Mouse (Mus musculus) forelimb bud, embryonic 11.5 days (tissue): ENCODE results near the gene Higd1c.
"Not testable (repeated sequence)": the region's sequence is repeated elsewhere in the genome, so short reads cannot be mapped to it uniquely, and the experiment has no call there.

Experiments used
- DNase-seq: peaks from one replicate; pipeline ENCODE4 v3.0.0-alpha.2; 2012; ENCODE audit warnings: low read depth, low spot score

Higd1c gene

DNA sequence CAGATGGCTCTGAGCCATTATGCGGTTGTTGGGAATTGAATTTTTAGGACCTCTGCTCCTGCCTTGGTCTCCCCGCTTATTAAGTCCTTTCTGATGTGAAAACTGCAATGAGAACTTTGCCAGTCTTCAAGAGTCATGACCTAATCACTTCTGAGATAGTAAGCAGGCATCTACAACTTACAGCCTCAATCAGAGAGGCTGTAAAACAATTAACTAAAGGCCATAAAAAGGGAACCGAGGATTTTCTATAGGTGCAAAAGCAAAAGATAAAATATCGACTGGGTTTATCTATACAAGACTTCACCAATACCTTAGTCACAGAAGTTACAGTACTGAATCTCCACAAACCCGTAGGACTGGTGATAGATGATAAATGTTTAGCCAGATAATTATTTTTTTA, 8.5 kb upstream of the Higd1c start:
- no peak for DNase-seq

DNA sequence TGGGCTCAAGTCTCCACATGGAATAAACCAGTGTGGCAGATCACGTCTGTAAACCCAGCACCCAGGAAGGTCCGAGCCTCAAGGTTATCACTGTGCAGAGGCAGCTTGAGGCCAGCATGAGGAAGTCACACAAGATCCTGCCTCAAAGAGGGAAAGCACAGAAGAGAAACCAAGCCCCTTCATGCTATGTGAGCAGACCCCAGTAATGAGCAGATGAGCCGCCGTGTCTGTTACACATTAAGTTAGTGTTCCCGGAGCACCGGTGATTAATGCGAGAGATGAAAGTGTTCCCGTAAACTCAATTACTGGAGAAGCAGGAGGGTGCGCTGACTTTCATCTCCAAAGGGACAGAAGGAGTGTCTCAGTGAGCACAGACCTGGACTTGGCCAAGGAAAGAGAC, 1.6 kb downstream of the Higd1c start:
- not testable (repeated sequence) for DNase-seq

DNA sequence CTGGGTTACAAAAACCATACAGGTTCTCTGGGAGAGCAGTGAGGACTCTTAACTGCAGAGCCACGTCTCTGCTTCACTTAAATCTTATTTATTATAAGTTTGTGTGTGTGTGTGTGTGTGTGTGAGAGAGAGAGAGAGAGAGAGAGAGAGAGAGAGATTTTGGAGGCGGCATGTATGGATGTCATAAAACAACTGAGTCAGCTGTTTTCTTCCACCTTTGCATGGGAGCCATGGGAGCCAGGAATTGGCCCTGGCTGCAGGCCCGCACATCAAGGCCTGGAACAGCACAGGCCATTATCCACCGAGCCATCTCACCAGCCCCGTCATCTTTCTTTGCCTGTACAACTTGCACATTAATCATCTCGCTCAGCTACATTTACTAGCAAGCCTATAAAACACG, 2.8 kb downstream of the Higd1c start:
- no peak for DNase-seq

DNA sequence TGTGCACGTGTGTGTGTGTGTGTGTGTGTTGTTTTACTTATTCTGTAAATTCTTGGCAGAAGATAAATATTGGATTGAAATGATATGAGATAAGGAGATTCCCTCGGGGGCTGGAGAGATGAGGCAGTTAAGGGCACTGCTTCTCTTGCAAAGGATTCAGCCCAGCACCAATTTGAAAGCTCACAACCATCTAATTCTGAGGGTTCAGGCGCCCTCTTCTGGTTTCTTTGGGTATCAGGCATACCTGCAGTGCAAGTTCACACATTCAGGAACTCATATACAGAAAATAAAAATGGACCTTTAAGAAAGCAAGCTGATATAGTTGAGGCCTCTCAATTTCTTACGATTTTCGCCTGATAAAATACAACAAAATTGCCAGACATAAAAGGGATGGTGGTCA, 10.7 kb downstream of the Higd1c start:
- DNase-seq: peak; percentile 59

DNA sequence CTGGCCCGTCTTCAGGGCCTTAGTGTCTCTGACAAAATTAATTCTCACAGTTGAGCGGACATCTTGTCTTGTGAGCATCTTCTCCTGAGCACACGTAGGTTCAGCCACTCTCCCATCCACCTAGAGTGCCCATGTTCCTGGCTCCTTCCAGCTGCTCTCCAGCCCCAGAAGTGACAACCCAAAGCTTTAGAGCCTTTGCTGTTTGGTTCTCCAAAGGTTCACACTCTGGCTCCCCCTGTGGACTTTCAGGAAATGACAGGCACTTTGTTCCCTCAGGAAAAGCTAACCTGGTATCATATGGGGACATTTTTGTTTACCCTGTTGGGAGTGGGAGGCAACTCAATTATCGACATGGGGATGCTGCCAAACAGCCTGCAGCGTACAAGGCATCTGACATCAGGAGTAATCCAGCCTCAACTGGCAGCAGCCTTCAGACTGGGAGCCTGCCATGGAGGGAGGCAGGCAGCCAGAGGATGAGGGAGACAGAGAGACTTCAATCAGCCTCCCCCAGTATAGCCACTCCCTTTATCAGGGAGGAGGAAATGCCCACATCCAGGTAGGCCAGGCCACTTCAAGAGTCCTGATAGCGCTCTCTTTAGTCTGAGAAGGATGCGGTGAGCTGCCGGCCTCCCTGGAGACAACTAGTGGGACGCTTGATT, 13.6 kb downstream of the Higd1c start:
- DNase-seq: not testable (repeated sequence)

DNA sequence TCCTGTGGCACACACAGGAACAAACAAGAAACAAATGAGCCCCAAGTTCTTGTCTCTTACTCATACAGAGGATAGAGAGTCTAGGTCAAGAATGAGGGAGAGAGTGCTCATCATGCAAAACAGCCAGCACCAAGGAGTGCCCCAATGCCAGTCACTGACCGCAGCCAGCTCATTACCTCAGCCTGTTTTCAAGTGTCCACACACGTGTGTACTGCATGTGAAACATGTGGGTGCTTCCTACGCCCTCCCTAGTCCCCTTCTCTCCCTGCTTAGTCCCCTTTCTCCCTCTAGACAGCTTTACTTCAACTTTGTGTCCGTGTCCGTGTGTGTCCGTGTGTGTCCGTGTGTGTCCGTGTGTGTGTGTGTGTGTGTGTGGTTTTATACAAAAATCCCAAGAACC, 15.3 kb downstream of the Higd1c start:
- no peak for DNase-seq

DNA sequence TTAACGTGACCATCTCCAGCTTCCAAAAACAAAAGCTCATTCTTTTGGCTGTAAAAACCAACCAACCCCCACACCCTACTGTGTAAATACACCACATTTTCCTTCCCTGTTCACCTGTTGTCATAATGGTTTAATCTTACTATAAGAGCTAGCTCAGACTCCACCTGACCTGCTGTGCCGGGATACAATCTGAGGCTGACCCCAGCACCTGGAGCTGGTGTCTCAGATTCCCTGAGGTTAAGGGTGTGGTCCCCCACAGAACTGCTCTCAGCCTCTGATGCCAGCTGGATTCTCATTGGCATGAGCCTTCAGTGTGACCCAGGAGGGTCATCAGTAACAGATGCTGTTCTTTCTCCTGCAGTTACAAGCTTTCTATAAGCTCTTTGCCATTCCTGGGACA, 15.8 kb downstream of the Higd1c start:
- DNase-seq: no peak

DNA sequence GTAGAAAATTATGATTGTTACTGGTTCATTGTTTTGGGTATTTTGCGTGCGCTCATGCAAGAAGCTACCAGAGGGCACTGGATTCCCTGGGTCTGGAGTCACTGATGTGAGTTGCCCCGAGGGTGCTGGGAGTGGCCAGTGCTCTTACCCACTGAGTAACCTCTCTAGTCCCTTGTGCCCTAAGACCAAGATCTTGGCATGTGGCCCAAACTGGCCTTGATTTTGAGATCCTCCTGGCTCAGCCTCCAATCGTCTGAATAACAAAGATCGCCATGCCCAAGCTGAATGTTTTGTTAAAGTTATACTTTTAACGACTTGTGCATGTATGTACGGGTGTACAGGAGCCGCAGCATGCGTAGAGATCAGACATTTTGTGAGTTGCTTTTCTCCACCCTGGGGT, 21.4 kb downstream of the Higd1c start:
- no peak for DNase-seq

DNA sequence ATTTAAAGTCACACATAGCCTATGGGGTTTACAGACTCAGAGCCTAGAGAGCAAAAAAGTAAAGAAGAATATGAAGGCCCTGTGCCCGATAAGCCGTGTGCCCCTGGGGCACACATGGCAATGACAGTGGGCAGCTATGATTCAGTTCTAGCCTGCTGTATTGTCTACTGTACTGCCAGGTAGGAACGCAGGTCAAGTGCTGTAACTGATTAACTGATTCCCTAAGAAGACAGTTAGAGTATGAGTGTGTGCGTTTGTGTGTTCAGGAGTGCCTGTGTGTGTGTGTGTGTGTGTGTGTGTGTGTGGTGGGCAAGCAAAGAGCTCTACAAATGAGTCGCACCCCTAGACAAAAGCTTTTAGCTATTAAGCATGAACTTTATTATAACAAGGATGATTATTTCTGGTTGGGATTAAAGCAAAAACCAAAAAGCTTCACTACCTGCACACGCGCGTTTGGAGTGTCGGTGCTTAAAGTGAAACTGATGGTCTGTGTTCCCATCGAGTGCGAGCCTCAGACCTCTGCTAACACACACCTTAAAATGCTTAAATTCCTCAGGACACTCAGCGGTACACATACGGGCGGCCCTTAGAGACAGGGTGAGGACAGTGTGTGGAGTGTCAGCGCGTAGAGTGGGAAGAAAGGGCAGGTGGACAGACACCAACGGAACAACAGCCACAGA, 23.3 kb downstream of the Higd1c start:
- DNase-seq: no peak

DNA sequence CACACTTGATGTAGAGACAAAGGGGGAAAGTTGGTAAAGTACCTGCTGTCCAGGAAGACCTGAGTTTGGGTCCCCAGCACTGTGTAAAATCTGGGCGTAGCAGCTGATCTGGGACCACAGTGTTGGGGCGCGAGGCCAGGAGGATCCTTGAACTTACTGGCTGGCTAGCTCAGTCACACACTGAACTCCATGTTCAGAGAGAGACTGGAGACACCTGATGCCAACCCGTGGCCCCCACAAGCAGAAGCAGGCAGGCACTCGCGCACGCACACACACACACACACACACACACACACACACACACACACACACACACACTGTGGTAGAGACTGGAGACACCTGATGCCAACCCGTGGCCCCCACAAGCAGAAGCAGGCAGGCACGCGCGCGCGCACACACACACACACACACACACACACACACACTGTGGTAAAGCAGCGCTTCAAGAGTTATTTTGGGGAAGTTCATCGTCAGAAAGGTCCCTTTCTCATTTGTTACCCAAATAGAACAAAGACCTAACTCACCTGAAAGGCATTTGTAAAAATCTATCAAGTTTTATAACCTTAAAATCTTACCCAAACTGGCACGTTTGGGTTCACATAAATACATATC, 24.0 kb downstream of the Higd1c start:
- DNase-seq: no peak

DNA sequence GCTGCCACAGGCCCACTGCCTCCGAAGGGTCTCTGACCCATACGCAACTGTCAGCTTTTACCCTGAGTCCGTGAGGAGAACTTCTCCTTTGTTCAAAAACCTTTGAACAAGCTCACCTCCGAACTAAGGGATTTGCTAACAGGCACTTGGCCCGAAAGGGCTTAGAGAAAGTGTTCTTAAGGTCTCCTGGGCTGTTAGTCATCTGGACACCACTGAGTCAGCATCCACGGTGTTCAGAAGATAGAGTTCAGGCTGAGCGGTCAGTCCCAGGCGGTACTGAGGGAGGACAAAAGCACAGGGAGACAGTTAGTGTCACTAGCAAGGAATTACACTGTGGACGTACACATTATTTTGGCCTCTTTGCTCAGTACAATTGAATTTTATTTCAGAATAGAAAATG, 24.5 kb downstream of the Higd1c start:
- no peak for DNase-seq

DNA sequence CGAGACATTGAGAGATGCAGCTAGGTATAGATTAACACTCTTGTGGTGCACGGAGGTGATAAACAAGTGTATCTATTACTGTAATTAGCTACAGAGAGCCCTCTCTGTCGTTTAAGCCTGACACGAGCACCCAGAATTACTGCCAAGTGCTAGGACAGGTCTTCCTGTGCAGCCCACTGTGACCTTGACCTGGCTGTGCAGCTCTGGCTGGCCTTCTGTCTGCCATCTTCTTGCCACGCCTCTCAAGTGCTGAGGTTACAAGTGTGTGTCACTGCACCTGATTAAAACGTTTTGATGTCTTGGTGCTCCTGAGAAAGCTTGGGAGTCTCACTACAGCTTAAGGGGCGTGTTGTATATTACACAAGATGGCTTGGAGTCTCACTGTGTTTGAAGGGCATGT, 26.7 kb downstream of the Higd1c start:
- DNase-seq: no peak

DNA sequence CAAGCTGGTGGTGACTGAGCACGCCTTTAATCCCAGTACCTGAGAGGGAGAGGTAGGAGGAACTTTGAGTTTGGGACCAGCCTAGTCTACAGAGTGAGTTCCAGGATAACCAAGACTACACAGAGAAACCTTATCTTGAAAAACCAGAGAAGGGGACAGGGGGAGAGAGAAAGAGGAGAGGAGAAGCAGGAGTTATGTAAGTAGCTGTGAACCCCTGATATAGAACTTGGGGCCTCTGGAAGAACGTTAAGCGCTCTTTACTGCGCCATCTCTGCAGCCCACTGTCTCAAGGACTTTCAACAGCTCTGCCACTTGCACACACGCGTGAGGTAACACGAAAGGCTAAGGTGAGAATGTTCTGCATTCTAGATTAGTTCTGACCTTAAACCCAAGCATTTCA, 27.3 kb downstream of the Higd1c start:
- no peak for DNase-seq

DNA sequence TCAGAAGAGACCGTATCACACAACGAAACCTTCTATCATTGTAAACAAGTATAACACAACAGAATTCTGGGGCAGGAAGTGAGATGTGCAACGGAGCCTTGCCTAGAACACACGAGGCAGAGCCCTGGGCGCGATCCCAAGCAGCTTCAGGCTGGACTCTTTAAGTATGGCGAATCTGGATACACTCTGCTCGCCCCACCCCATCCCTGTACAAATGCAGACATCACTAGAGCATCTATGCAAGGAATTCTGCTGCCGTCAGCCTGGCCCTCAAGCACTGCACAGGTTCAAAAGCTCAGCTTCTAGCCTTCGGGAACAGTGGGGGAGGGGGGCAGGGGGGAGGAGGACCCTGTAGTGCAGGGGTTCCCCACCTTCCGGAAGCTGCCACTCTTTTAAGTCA, 28.7 kb downstream of the Higd1c start:
- no peak for DNase-seq

DNA sequence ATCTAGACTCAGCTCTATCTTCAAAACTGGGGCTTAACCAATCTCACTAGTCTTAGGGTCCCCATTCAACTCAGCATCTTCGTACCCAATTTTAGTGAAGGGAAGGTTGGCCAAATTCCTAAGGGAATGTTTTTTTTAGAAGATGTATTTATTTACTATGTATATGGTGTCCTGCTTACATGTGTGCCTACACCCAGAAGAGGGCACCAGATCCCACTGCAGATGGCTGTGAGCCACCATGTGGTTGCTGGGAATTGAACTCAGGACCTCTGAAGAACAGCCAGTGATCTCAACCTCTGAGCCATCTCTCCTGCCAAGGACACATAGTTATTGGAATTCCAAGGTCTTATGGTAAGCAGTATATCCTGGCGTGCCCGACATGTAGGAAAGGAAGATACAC, 31.2 kb downstream of the Higd1c start:
- DNase-seq: no peak

DNA sequence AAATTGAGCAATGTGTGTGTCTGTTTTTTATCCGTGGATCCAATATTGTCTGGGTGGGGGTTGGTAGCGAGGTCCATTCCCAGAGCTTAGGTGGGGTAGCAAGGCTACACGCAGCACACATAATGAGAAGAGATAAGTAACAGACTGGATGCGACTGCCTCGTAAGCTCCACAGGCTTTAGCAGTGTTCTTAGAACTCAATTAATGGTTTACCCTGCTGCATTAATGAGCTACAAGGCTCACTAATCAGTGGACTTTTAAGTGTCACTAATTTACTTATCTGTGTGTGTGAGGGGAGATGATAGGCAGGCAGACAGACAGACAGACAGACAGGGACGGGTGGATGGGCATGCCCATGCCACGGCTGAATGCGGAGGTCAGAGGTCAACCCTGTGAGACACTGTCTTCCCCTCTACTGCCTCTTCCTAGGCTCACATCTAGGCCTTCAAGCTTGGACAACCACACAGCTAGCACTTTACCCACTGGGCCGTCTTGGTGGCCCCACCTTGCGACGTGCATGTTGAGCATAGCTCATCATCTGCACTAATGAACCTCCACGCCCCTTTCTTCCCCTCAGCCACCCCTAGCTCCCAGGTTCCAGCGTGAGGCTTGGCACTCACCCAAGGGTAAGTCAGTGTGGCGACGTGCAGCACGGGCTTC, 36.4 kb downstream of the Higd1c start:
- no peak for DNase-seq

DNA sequence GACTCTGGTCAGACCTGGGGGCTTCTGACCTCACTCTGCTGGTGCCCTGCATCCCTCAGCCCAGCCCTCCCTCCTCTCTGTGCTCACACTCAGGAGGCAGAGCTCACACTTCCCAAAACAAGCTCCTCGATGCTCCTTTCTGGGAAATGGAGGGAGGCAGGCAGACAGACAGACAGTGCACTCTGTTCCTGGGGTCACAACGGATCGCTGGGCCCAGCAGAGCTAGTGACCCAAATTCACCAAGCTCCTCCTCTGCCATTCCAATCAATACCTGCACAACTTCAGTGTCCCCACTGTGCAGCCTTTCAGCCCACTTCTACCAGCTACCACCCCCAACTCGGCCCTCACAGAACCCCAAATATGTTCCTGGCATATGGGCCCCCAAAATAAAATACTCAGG, 37.5 kb downstream of the Higd1c start:
- DNase-seq: no peak

DNA sequence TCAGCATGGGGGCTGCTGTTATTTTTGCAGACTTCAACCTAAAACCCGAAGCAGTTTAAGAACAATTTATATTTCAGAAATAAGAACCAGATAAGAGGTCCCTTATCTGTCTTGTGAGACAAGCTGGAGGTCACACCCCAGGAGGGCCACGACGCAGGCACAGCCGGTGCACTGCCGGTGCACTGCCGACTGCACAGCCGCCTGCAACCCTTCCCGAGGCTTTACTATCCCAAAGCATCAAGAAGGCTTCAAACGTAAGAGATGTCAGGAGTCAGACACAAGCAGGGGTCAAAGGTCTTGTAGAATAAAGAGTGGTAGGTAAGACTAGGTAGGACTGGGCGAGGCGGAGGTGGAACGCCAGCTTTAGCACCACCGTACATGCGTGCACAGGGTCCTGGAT, 38.0 kb downstream of the Higd1c start:
- DNase-seq: no peak

DNA sequence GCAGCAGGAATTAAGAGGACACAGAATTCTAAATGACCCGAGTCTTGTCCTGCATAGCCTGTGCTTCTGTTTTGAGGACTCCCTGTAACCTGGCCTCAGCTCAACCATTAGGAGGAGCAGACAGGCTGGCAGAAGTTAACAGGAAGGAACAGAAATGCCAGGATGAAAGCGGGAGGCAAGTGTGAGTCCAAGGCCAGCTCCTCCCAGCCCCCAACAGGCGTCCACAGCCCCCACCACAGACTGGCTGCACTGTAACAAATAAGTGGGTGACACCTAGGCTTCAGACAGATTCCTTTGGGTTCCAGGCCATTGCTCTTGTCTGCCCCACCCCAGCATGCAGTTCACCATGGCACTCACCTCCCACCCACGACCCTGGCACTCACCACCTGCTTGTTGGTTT, 38.5 kb downstream of the Higd1c start:
- DNase-seq: no peak

DNA sequence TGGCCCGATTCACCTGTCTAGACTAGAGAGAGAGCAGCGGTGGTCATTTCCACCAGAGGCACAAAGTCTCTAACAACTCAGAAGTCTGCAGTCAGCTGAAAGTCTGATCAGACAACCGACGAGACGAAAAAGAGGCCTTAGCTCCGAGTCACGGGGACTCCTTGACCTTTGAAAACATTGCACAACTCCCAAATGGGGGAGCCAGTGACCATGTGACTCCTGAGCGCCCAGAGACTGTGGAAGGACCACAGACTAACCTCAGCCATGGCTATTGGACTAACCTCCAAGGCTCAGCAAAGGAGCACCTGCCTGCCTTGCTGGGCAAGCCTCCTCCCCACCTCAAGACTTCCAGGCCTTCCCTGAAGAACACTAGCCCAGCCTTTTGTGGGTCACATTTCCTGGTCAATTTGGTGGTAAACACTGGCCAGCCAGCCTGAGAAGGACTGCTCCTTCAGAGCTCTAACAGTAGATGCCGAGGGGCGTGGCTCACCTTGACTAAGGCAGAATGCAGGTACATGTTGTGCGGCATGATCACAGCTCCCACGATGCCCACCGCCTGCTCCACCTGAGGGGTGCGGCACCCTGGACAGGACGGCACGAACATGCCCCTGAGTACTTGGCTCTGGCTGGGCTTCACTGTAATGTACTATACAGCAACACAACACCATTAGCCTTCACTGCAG, 39.1 kb downstream of the Higd1c start:
- DNase-seq: no peak

DNA sequence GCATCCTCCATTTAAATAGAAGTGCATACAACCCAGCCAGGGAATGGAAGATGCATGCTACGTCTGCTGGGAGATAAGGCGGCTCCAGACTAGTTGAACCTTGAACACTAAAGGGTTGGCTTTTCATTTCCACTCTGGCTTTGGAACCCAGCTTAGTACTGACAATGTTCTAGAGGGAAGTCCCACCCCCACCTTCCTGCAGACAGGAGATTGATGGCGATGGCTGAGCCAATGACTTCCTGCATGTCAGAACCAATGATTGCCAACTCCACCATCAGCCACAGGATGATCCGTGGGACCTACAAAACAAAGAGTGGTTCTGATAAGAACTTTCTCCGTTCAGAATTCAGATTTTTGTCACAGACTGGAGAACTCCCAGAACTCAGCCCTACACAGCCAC, 41.7 kb downstream of the Higd1c start:
- no peak for DNase-seq
